Mouse (Mus musculus): Measurements from ENCODE around the gene Lonp1. TPM values are rescaled to one million over a fixed set of nuclear protein-coding genes. Genes with fewer than 3 reads are reported as not detected.
"Not testable (repeated sequence)": the region's sequence is repeated elsewhere in the genome, so short reads cannot be mapped to it uniquely, and the experiment has no call there.

The Lonp1 gene
- polyA plus RNA-seq, 1 experiment from 2014 or later: 48.3 TPM

- Histone ChIP-seq H3K9ac (replicated peaks; ENCODE audit: low read length) (no peak overlapping the region), H3K36me3 (replicated peaks; ENCODE audit: control insufficient read depth, insufficient read depth, low read depth, low read length) (peaks cover 18% of the 10 kb centered on the region), H3K9me3 (replicated peaks; ENCODE audit: control insufficient read depth, low read length) (no peaks in the 10 kb centered on the region), H3K4me2 (ENCODE audit: low read depth, low read length) (no peak overlapping the region), H3K4me1 (ENCODE audit: control insufficient read depth, insufficient read depth, low read length) (peaks cover 7% of the 10 kb centered on the region), H3K27me3 (ENCODE audit: control insufficient read depth, insufficient read depth, low read length) (no peaks in the 10 kb centered on the region), H3K4me3 (ENCODE audit: low read depth, low read length) (no peak overlapping the region), H3K27ac (replicated peaks; ENCODE audit: low read depth, low read length) (no peak overlapping the region)
- ATAC-seq (replicated peaks; ENCODE audit: insufficient number of reproducible peaks, low FRiP score, low TSS enrichment, low read depth) (no peak), DNase-seq (ENCODE audit: low spot score) (no peak)
- WGBS: 84% methylated on average over 3 of the region's 3 CpGs
Observed at GRCm38 (mm10) chr17:56616725-56617124, 10.0 kb downstream of the Lonp1 start.

GRCm38 (mm10) chr17:56615792-56616191 lies 10.9 kb downstream of the Lonp1 start:
- H3K4me1 ChIP-seq (ENCODE audit: control insufficient read depth, insufficient read depth, low read length): peaks cover 7% of the 10 kb centered on the region
- DNase-seq (ENCODE audit: low spot score): no peak
- peaks cover 18% of the 10 kb centered on the region for H3K36me3 ChIP-seq (replicated peaks; ENCODE audit: control insufficient read depth, insufficient read depth, low read depth, low read length)
- no peak overlapping the region for H3K4me3 ChIP-seq (ENCODE audit: low read depth, low read length)
- ATAC-seq (replicated peaks; ENCODE audit: insufficient number of reproducible peaks, low FRiP score, low TSS enrichment, low read depth): no peak
- no peak overlapping the region for H3K9ac ChIP-seq (replicated peaks; ENCODE audit: low read length)
- H3K9me3 ChIP-seq (replicated peaks; ENCODE audit: control insufficient read depth, low read length): no peaks in the 10 kb centered on the region
- 85% methylated on average over 4 of the region's 4 CpGs for WGBS
- H3K4me2 ChIP-seq (ENCODE audit: low read depth, low read length): no peak overlapping the region
- no peaks in the 10 kb centered on the region for H3K27me3 ChIP-seq (ENCODE audit: control insufficient read depth, insufficient read depth, low read length)
- H3K27ac ChIP-seq (replicated peaks; ENCODE audit: low read depth, low read length): no peak overlapping the region

GRCm38 (mm10) chr17:56615136-56615784 lies 11.4 kb downstream of the Lonp1 start:
- H3K9me3 ChIP-seq (replicated peaks; ENCODE audit: control insufficient read depth, low read length): no peaks in the 10 kb centered on the region
- WGBS: 91% methylated on average over 11 of the region's 11 CpGs
- H3K4me2 ChIP-seq (ENCODE audit: low read depth, low read length): peak overlapping the region; percentile 88
- no peak overlapping the region for H3K27ac ChIP-seq (replicated peaks; ENCODE audit: low read depth, low read length)
- H3K4me1 ChIP-seq (ENCODE audit: control insufficient read depth, insufficient read depth, low read length): peaks cover 7% of the 10 kb centered on the region
- H3K4me3 ChIP-seq (ENCODE audit: low read depth, low read length): peak overlapping the region; percentile 75; the same call in 1 of the 2 replicates
- peak overlapping the region; percentile 13; the same call in 1 of the 2 replicates for H3K9ac ChIP-seq (replicated peaks; ENCODE audit: low read length)
- no peaks in the 10 kb centered on the region for H3K27me3 ChIP-seq (ENCODE audit: control insufficient read depth, insufficient read depth, low read length)
- peaks cover 18% of the 10 kb centered on the region for H3K36me3 ChIP-seq (replicated peaks; ENCODE audit: control insufficient read depth, insufficient read depth, low read depth, low read length)
- ATAC-seq (replicated peaks; ENCODE audit: insufficient number of reproducible peaks, low FRiP score, low TSS enrichment, low read depth) (no peak), DNase-seq (ENCODE audit: low spot score) (no peak)

DNA sequence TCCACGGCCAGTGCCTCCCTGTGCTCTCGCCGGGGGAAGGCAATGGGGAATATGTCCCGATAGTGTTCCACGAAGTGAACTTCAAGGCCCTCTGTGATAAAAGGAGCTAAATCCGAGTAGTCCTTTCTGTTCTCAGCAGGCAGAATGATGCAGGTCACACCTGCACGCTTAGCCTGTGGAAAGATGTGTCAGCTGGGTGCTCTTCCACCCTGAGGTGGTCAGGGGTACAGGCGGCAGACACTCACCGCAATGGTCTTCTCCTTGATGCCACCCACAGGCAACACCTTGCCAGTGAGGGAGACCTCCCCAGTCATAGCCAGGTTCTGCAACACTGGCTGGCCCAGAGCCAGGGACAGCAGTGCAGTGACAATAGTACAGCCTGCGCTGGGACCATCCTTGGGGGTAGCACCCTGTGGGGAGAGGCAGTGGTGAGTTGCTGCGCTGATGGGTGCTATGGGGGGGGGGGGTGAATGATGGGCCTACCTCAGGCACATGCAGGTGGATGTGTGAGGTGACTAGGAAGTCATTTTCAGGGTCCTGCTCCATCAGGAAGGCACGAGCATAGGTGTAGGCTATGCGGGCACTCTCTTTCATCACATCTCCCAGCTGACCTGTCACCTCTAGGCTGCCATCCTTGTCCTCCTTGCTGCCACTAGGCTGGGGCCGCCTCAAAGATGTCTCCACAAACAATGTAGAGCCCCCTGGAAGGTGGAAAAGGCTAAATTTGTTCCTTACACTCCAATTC lies 12.1 kb downstream of the Lonp1 start:
- no peaks in the 10 kb centered on the region for H3K27me3 ChIP-seq (ENCODE audit: control insufficient read depth, insufficient read depth, low read length)
- peak overlapping the region; percentile 88 for H3K4me2 ChIP-seq (ENCODE audit: low read depth, low read length)
- WGBS: 34% methylated on average over 14 of the region's 14 CpGs
- H3K36me3 ChIP-seq (replicated peaks; ENCODE audit: control insufficient read depth, insufficient read depth, low read depth, low read length): peaks cover 18% of the 10 kb centered on the region
- ATAC-seq (replicated peaks; ENCODE audit: insufficient number of reproducible peaks, low FRiP score, low TSS enrichment, low read depth): no peak
- DNase-seq (ENCODE audit: low spot score): no peak
- peak overlapping the region; percentile 75 for H3K4me3 ChIP-seq (ENCODE audit: low read depth, low read length)
- H3K4me1 ChIP-seq (ENCODE audit: control insufficient read depth, insufficient read depth, low read length): peaks cover 7% of the 10 kb centered on the region
- H3K27ac ChIP-seq (replicated peaks; ENCODE audit: low read depth, low read length): no peak overlapping the region
- peak overlapping the region; percentile 86 for H3K9ac ChIP-seq (replicated peaks; ENCODE audit: low read length)
- H3K9me3 ChIP-seq (replicated peaks; ENCODE audit: control insufficient read depth, low read length): no peaks in the 10 kb centered on the region

DNA sequence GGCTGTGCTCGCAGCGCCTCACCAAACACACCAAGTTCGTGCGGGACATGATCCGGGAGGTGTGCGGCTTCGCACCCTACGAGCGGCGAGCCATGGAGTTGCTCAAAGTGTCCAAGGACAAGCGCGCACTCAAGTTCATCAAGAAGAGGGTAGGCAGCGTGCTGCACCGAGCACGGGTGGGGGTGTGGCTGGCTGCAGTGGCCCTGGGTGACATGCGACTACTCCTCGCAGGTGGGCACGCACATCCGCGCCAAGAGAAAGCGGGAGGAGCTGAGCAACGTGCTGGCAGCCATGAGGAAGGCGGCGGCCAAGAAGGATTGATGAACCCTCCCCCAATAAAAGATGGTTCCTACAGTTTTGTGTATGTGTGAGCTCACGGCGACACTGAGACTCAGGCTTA lies 12.8 kb downstream of the Lonp1 start:
- H3K4me1 ChIP-seq (ENCODE audit: control insufficient read depth, insufficient read depth, low read length); ATAC-seq (replicated peaks; ENCODE audit: insufficient number of reproducible peaks, low FRiP score, low TSS enrichment, low read depth); H3K27me3 ChIP-seq (ENCODE audit: control insufficient read depth, insufficient read depth, low read length); DNase-seq (ENCODE audit: low spot score); H3K9me3 ChIP-seq (replicated peaks; ENCODE audit: control insufficient read depth, low read length): not testable (repeated sequence)
- peaks cover 17% of the 10 kb centered on the region for H3K36me3 ChIP-seq (replicated peaks; ENCODE audit: control insufficient read depth, insufficient read depth, low read depth, low read length)
- peak overlapping the region; percentile 75 for H3K4me3 ChIP-seq (ENCODE audit: low read depth, low read length)
- H3K9ac ChIP-seq (replicated peaks; ENCODE audit: low read length): peak overlapping the region; percentile 86
- H3K27ac ChIP-seq (replicated peaks; ENCODE audit: low read depth, low read length): peak overlapping the region; percentile 78; the same call in 1 of the 2 replicates
- peak overlapping the region; percentile 88 for H3K4me2 ChIP-seq (ENCODE audit: low read depth, low read length)
- WGBS: under 1% methylated on average over 26 of the region's 26 CpGs

GRCm38 (mm10) chr17:56613236-56613844 lies 13.3 kb downstream of the Lonp1 start, which contains the start of gene Rpl36:
Rpl36 (plus strand) TSS chr17:56613416.
- peak; percentile 32 for ATAC-seq (replicated peaks; ENCODE audit: insufficient number of reproducible peaks, low FRiP score, low TSS enrichment, low read depth)
- WGBS: under 1% methylated on average over 52 of the region's 52 CpGs

GRCm38 (mm10) chr17:56612565-56612939 lies 14.1 kb downstream of the Lonp1 start:
- H3K4me1 ChIP-seq (ENCODE audit: control insufficient read depth, insufficient read depth, low read length); H3K4me2 ChIP-seq (ENCODE audit: low read depth, low read length); H3K9ac ChIP-seq (replicated peaks; ENCODE audit: low read length); H3K9me3 ChIP-seq (replicated peaks; ENCODE audit: control insufficient read depth, low read length); DNase-seq (ENCODE audit: low spot score); H3K36me3 ChIP-seq (replicated peaks; ENCODE audit: control insufficient read depth, insufficient read depth, low read depth, low read length); H3K27ac ChIP-seq (replicated peaks; ENCODE audit: low read depth, low read length); ATAC-seq (replicated peaks; ENCODE audit: insufficient number of reproducible peaks, low FRiP score, low TSS enrichment, low read depth); H3K4me3 ChIP-seq (ENCODE audit: low read depth, low read length); H3K27me3 ChIP-seq (ENCODE audit: control insufficient read depth, insufficient read depth, low read length): not testable (repeated sequence)
- WGBS: 71% methylated on average over 10 of the region's 10 CpGs

More at GRCm38 (mm10) chr17:56613236-56613844, 13.3 kb downstream of the Lonp1 start, which contains the start of gene Rpl36:
- Histone ChIP-seq H3K27ac (replicated peaks; ENCODE audit: low read depth, low read length) (peak within 1 kb of the TSS; percentile 78), H3K9me3 (replicated peaks; ENCODE audit: control insufficient read depth, low read length) (no peaks in the 10 kb centered on the region), H3K4me1 (ENCODE audit: control insufficient read depth, insufficient read depth, low read length) (peaks cover 7% of the 10 kb centered on the region), H3K36me3 (replicated peaks; ENCODE audit: control insufficient read depth, insufficient read depth, low read depth, low read length) (peaks cover 11% of the 10 kb centered on the region), H3K9ac (replicated peaks; ENCODE audit: low read length) (peak within 1 kb of the TSS; percentile 86), H3K27me3 (ENCODE audit: control insufficient read depth, insufficient read depth, low read length) (no peaks in the 10 kb centered on the region), H3K4me3 (ENCODE audit: low read depth, low read length) (peak within 1 kb of the TSS; percentile 75), H3K4me2 (ENCODE audit: low read depth, low read length) (peak within 1 kb of the TSS; percentile 88)
- DNase-seq (ENCODE audit: low spot score): peak; percentile 95

Data from embryonic facial prominence, embryonic 11.5 days (tissue).